Mouse (Mus musculus): ENCODE data around the gene Hydin. TPM values are rescaled to one million over a fixed set of nuclear protein-coding genes. Genes with fewer than 3 reads are reported as not detected.

Gene Hydin
- polyA plus RNA-seq, 1 experiment from 2014 or later: 0.34 TPM

Small RNA genes within 50 kb of the gene (microRNA-seq; reads per million reads assigned to microRNA genes)
- gene Gm44489 (not detected), gene Gm47306 (not detected)

Other genes with a start within 250 kb of the Hydin start
- 0.11 and 0.19 TPM in 2 replicates for gene Chst4, start 227.2 kb upstream of the Hydin start, polyA plus RNA-seq (2015; fragmentation: Nextera tagmentation; extraction: Ambion mirVana)
- gene Zfp612, start 187.2 kb upstream of the Hydin start, polyA plus RNA-seq (2015; fragmentation: Nextera tagmentation; extraction: Ambion mirVana): 5.4 and 6.0 TPM in 2 replicates
- not detected in 2 replicates for gene Gm21964, start 165.8 kb upstream of the Hydin start, polyA plus RNA-seq (2015; fragmentation: Nextera tagmentation; extraction: Ambion mirVana)
- gene Gm17720, start 164.2 kb upstream of the Hydin start, polyA plus RNA-seq (2015; fragmentation: Nextera tagmentation; extraction: Ambion mirVana): not detected in 2 replicates
- gene Calb2, start 98.8 kb upstream of the Hydin start, polyA plus RNA-seq (2015; fragmentation: Nextera tagmentation; extraction: Ambion mirVana): 15.5 and 15.8 TPM in 2 replicates
- 8.3 and 8.6 TPM in 2 replicates for gene Cmtr2, start 51.3 kb upstream of the Hydin start, polyA plus RNA-seq (2015; fragmentation: Nextera tagmentation; extraction: Ambion mirVana)

All from lung, embryonic 15.5 days (tissue).